Mouse (Mus musculus) splenic B cell, adult 2 months (primary cell): ENCODE results near the gene Nfatc3.

Experiments
- DNase-seq: peaks from one replicate; pipeline ENCODE4 v3.0.0-alpha.2; 2011; ENCODE audit warnings: low read depth, low spot score
- H3K27me3 ChIP-seq: 2 replicates; pipeline ENCODE4 v1.6.1; 2012; ENCODE audit warnings: mild to moderate bottlenecking, low read length, moderate library complexity, mixed read lengths; ENCODE audit not compliant: control insufficient read depth, poor library complexity, insufficient read depth, severe bottlenecking
- H3K36me3 ChIP-seq: 2 replicates; pipeline ENCODE4 v1.6.1; 2012; ENCODE audit warnings: mild to moderate bottlenecking, low read length, moderate library complexity, mixed read lengths; ENCODE audit not compliant: control insufficient read depth, poor library complexity, insufficient read depth, severe bottlenecking

The Nfatc3 gene

GRCm38 (mm10) chr8:106126055-106126454 is 67.4 kb downstream of the Nfatc3 start:
- Histone ChIP-seq H3K27me3 (no peaks in the 10 kb centered on the region), H3K36me3 (peaks cover 24% of the 10 kb centered on the region)
- DNase-seq: no peak

DNA sequence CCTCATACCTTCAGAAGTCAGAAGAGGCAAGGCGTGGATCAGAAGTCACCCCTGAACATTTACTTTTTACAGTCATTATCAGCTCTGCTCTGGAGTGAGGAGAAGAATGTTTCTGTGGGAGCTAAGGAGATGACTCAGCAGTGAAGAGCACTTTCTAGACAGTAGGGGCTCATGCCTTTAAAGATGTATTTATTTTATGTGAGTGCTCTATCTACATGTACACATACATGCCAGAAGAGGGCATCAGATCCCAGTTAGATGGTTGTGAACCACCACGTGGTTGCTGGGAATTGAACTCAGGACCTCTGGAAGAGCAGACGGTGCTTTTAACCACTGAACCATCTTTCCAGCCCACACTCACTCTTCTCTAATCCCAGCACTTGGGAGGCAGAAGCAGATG is 68.4 kb downstream of the Nfatc3 start:
- Histone ChIP-seq H3K27me3 (no peaks in the 10 kb centered on the region), H3K36me3 (peaks cover 25% of the 10 kb centered on the region)
- DNase-seq: no peak

- H3K27me3 ChIP-seq: no peaks in the 10 kb centered on the region
- DNase-seq: no peak
- peaks cover 27% of the 10 kb centered on the region for H3K36me3 ChIP-seq
Measured at GRCm38 (mm10) chr8:106127882-106128410, 69.3 kb downstream of the Nfatc3 start.

DNA sequence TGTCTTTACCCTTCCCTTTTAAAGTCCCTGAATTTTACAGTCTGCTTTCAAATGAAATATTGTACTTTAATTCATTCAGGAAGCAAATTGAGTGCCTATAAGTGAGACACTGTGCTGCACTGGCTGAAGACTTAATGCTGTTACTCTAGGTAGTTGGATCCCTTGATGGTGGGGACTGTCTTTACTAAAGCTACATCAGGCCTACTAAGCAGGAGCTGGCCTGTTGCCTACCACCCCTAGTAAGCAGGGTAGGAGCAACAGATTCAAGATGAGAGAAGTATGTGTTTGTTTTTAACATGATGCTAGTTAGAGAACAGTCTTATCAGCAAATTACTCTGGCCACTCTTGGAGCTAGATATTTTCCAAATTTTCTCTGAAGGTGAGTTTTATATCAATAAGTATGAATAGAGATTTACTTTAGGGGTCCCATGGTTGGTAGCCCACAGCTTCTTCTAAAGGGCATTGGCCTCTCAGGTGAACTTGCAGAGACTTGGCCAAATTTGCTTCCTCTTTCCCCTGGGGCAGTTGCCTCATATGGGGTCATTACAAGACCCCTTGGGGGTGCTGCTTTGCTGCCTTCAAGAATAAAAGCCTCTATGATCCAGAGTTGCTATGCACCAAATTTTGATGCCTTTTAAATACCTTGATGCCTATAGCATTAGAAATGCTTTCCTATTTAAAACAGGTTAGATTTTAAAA is 70.7 kb downstream of the Nfatc3 start:
- DNase-seq: no peak
- Histone ChIP-seq H3K36me3 (peaks cover 25% of the 10 kb centered on the region), H3K27me3 (no peaks in the 10 kb centered on the region)

- Histone ChIP-seq H3K27me3 (no peaks in the 10 kb centered on the region), H3K36me3 (peaks cover 25% of the 10 kb centered on the region)
- DNase-seq: no peak
Measured at GRCm38 (mm10) chr8:106129997-106130396, 71.4 kb downstream of the Nfatc3 start.

DNA sequence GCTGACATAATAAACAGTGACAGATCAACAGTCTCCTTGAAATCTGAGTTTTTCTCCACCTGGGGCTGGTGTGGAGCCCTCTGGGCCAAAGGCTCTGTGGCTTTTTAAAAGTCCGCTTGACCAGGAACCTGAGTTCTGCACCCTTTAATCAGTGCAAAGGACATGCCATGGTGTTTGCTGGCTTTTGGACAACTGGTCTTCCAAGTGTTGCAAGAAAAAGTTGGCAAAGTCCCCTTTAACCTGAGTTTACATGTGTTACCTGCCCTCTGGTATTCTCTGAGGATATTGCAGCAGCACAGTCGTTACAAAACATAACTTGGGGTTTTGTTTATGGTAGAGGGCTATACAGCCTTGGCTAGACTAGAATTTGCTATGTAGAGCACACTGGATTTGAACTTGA is 71.9 kb downstream of the Nfatc3 start:
- DNase-seq: no peak
- H3K36me3 ChIP-seq: peaks cover 25% of the 10 kb centered on the region
- no peaks in the 10 kb centered on the region for H3K27me3 ChIP-seq

- no peak for DNase-seq
- Histone ChIP-seq H3K36me3 (peaks cover 25% of the 10 kb centered on the region), H3K27me3 (no peaks in the 10 kb centered on the region)
Measured at GRCm38 (mm10) chr8:106131021-106131420, 72.4 kb downstream of the Nfatc3 start.

- DNase-seq: no peak
- Histone ChIP-seq H3K36me3 (peaks cover 25% of the 10 kb centered on the region), H3K27me3 (no peaks in the 10 kb centered on the region)
Measured at GRCm38 (mm10) chr8:106131488-106132222, 73.0 kb downstream of the Nfatc3 start.

DNA sequence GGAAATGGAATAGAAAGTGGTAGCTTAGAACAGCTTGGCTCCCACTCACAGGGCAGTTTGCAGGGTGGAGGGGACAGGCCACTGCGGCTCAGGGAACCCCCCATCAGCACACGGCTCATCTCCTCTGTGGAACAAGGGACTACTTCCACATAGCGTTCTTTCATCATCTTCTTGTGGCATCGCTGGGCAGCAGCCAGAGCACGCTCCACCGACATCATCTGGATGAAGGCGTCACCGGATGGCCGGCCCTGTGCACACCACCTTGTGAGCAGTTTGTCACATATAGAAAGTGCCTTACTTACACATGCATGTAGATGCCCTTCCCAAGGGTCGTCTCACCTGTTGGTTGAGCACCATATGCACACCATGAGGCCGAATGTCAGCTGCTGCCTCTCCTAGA is 73.7 kb downstream of the Nfatc3 start:
- DNase-seq: no peak
- peaks cover 23% of the 10 kb centered on the region for H3K36me3 ChIP-seq
- no peaks in the 10 kb centered on the region for H3K27me3 ChIP-seq

GRCm38 (mm10) chr8:106133526-106133925 is 74.9 kb downstream of the Nfatc3 start:
- Histone ChIP-seq H3K36me3 (peaks cover 21% of the 10 kb centered on the region), H3K27me3 (no peaks in the 10 kb centered on the region; the same call in 1 of the 2 replicates)
- no peak for DNase-seq

DNA sequence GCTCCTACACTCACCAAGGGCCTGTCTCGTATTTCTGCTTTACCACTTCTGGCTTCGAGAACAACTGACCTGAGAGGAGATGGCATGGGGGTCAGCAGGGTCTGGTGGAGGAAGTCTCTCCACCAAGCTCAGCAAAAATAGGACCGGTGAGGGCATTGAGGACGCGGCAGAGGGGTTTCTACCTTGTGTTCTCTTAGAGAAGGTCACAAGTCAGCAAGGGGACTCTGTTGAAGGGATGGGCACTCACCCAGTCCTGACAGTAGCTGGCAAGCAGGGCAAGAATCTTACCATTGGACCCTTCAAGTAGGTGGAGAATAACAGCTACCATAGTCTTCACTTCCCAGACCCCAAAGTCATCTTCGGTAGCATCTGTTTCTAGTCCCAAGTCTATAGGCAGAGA is 75.3 kb downstream of the Nfatc3 start:
- Histone ChIP-seq H3K27me3 (no peaks in the 10 kb centered on the region; the same call in 1 of the 2 replicates), H3K36me3 (peaks cover 19% of the 10 kb centered on the region)
- no peak for DNase-seq

DNA sequence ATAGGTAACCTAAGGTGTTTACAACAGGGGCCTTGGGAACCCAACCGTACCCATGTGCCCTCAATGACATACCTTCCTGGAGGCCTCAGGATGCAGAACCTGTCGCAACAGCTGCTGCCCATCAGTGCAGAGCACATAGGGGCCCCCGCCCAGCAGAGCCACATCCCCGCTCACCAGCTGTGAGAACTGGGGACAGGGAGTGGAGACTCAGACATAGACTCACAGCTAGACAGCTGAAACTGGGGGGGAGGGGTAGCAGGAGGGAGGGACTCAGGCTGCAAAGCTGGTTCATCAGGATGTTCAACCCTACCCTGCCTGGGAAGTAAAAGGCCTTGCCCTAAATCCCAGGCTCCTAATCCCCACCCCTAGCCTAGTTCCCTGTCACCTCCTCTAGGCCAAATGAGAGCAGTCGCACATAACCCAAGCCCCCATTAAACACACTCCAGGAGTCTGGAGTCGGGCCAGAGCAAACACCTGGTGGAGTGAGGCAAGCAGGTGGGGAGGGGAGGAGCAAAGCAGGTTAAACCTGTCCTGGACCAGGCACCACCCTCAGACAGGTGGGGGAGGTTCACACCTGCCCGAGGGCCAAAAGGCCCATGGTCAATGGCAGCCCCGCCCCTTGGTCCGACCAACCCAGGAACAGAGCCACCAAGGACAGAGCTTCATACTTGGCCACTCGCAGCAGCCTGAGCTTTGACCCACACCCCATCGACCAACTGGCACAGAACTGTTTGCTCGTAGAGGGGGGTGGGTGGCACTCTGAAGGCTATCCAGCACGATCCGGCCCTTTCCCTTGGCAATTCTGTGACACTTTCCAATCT is 76.3 kb downstream of the Nfatc3 start:
- no peak for DNase-seq
- no peaks in the 10 kb centered on the region; the same call in 1 of the 2 replicates for H3K27me3 ChIP-seq

DNA sequence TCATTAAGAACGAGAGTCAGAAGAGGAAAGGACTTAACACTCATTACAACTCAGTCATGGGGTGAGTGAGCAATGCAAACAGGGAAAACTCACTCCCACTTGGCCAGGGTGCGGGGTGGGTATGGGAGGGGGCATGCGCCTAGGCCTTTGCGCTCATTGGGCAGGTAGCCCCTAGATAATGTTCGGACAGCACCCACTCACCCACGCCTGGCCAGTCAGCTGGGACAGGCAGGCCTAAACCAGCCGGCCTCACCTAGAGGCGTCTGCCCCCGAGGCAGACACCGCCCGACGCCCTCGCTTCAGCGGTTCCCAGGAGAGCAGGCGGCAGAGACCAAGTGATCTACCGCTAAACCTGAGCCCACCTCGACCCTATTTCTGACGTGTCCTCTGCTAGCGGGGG is 77.0 kb downstream of the Nfatc3 start:
- Histone ChIP-seq H3K36me3 (peaks cover 9% of the 10 kb centered on the region), H3K27me3 (no peaks in the 10 kb centered on the region; the same call in 1 of the 2 replicates)
- DNase-seq: peak; percentile 32

More for the DNA sequence above, 76.3 kb downstream of the Nfatc3 start:
- H3K36me3 ChIP-seq: peaks cover 14% of the 10 kb centered on the region
